In genomic region chr6:50557566-50557965, GRCm38 (mm10) we compare ENCODE assay signal across 1 mouse cellular context.
TF ChIP-seq lines count a peak whose summit lies in the region.

No protein-coding gene starts in this region.

TF ChIP-seq in MEL, 35 proteins besides CTCF, POLR2A, EP300 and RAD21 (continued from another document):
- TF ChIP-seq USF1 (IDR thresholded peaks at IDR 0.05; ENCODE audit: low read depth, low read length) = no peak
